Mouse (Mus musculus) thymus, adult 2 months (tissue): ENCODE data around the gene Usp17le. TPM values are rescaled to one million over a fixed set of nuclear protein-coding genes. Genes with fewer than 3 reads are reported as not detected.
"Not testable (repeated sequence)": the region's sequence is repeated elsewhere in the genome, so short reads cannot be mapped to it uniquely, and the experiment has no call there.

Source experiments
- DNase-seq: peaks from one replicate; pipeline ENCODE4 v3.0.0; 2021
- H3K27ac ChIP-seq: fragments of 200-500 bp; 2 replicates; pipeline ENCODE4 v1.5.1; 2012; ENCODE audit warnings: low read length, control low read depth; ENCODE audit not compliant: control insufficient read depth, insufficient read depth
- H3K27me3 ChIP-seq: fragments of 200-500 bp; 2 replicates; pipeline ENCODE4 v1.6.1; 2012; ENCODE audit warnings: mild to moderate bottlenecking, low read length, moderate library complexity, mixed read lengths; ENCODE audit not compliant: control insufficient read depth, insufficient read depth
- H3K36me3 ChIP-seq: fragments of 200-500 bp; 2 replicates; pipeline ENCODE4 v1.6.1; 2012; ENCODE audit warnings: mild to moderate bottlenecking, low read length, moderate library complexity; ENCODE audit not compliant: control insufficient read depth, insufficient read depth
- H3K4me1 ChIP-seq: fragments of 200-500 bp; replicated peaks from 2 replicates; pipeline ENCODE4 v1.6.1; 2012; ENCODE audit warnings: low read length; ENCODE audit not compliant: control insufficient read depth, insufficient read depth
- H3K4me3 ChIP-seq: fragments of 200-500 bp; 2 replicates; pipeline ENCODE4 v1.5.1; 2012; ENCODE audit warnings: mild to moderate bottlenecking, low read length, control low read depth, moderate library complexity; ENCODE audit not compliant: control insufficient read depth, insufficient read depth
- CTCF ChIP-seq: fragments of 200-500 bp; IDR thresholded peaks from 2 replicates; pipeline ENCODE4 v1.5.1; 2012; ENCODE audit warnings: mild to moderate bottlenecking, control low read depth, low read length, moderate library complexity, borderline replicate concordance; ENCODE audit not compliant: control insufficient read depth, poor library complexity, insufficient read depth; ENCODE audit errors: extremely low read depth
- POLR2A ChIP-seq: fragments of 200-500 bp; IDR thresholded peaks from 2 replicates; pipeline ENCODE4 v1.6.1; 2012; ENCODE audit warnings: mild to moderate bottlenecking, low read length, control low read depth, moderate library complexity; ENCODE audit not compliant: control insufficient read depth, poor library complexity, insufficient read depth; ENCODE audit errors: extremely low read depth
- WGBS: fragments of 180-500 bp; shearing (Covaris S2); methylation state at CpG from one replicate; pipeline ENCODE4 v1.1.7; 2018; 5-methylcytosine and 5-hydroxymethylcytosine counted together
- polyA plus RNA-seq: library from polyadenylated mRNA; depleted of rRNA; stranded (reverse); fragments of >200 nt; gene quantifications from 2 replicates; pipeline ENCODE4 v1.2.3, GENCODE M21; 2012; rRNA removed

Gene Usp17le
- polyA plus RNA-seq = 0.08 and 0.12 TPM in 2 replicates

DNA sequence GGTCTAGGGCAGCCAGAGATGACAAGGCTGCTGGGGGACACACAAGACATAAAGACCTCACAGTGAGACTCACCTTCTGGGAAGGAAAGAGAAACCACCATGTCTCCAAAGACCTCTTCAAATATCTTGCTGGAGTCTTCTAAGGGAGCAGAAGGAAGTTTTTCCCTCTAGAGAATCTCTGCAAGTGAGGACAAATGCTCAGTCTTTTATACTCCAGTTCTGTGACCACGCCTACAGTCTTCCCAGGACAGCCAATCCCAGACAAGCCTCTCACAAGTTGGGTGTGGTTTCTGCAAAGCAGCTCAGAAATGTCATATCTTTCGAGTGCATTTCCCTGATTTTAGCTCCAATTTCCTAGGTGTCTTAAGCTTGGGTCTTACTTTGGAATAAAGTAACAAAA lies at the start of gene Usp17le:
Usp17le (minus strand) TSS at position 101 of the 400 bp plus-strand sequence.
- WGBS = 58% methylated on average over 2 of the region's 2 CpGs
- H3K27me3 ChIP-seq, DNase-seq, H3K36me3 ChIP-seq, H3K27ac ChIP-seq, H3K4me1 ChIP-seq, H3K4me3 ChIP-seq: not testable (repeated sequence)

DNA sequence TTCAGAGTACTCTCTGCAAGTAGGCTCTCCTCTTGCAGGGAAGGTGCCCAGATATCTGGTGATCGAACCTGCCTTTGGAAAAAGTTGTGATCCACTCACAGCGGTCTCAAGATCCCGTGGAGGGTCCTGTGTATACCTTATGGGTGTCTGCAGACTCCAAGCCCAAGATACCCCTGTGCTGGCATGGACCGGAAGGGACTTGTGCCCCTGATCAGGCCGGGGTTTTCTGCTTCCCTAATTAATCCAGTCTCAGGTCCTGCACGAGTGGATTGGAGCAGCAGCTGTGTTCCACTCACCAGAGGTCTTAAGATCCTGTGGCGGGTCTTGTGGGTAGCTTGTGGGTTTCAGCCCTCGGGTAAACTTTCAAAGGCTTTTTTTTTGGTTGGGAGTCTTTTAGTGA lies 33.1 kb upstream of the Usp17le start:
- not testable (repeated sequence) for H3K4me1 ChIP-seq, H3K27me3 ChIP-seq, H3K27ac ChIP-seq, H3K4me3 ChIP-seq, DNase-seq, H3K36me3 ChIP-seq
- WGBS = 76% methylated on average over 8 of the region's 8 CpGs

GRCm38 (mm10) chr7:104790796-104791195 lies 13.5 kb upstream of the Usp17le start:
- Histone ChIP-seq H3K36me3 (no peaks in the 10 kb centered on the region), H3K4me3 (no peak overlapping the region), H3K27me3 (no peaks in the 10 kb centered on the region), H3K4me1 (no peaks in the 10 kb centered on the region), H3K27ac (no peak overlapping the region)
- no peak for TF ChIP-seq CTCF
- no peak for TF ChIP-seq POLR2A
- 69% methylated on average over 1 of the region's 1 CpGs for WGBS
- no peak for DNase-seq

Other genes with a start within 250 kb of the Usp17le start
- gene Olfr651, start 227.3 kb downstream of the Usp17le start, polyA plus RNA-seq = not detected in 2 replicates
- not detected in 2 replicates for gene Olfr652, start 216.6 kb downstream of the Usp17le start, polyA plus RNA-seq
- gene Olfr653, start 200.2 kb downstream of the Usp17le start, polyA plus RNA-seq = not detected in 2 replicates
- not detected in 2 replicates for gene Olfr654, start 190.4 kb downstream of the Usp17le start, polyA plus RNA-seq
- gene Olfr655, start 175.7 kb downstream of the Usp17le start, polyA plus RNA-seq = not detected in 2 replicates
- gene Olfr656, start 163.5 kb downstream of the Usp17le start, polyA plus RNA-seq = not detected in 2 replicates
- not detected in 2 replicates for gene Olfr657, start 152.7 kb downstream of the Usp17le start, polyA plus RNA-seq
- not detected in 2 replicates for gene Olfr658, start 130.2 kb downstream of the Usp17le start, polyA plus RNA-seq
- gene Olfr659, start 110.7 kb downstream of the Usp17le start, polyA plus RNA-seq = not detected in 2 replicates
- not detected in 2 replicates for gene Olfr661, start 91.0 kb downstream of the Usp17le start, polyA plus RNA-seq
- not detected in 2 replicates for gene Usp17lb, start 65.1 kb upstream of the Usp17le start, polyA plus RNA-seq
- not detected in 2 replicates for gene Usp17la, start 79.5 kb upstream of the Usp17le start, polyA plus RNA-seq
- gene Olfr665, start 100.6 kb upstream of the Usp17le start, polyA plus RNA-seq = not detected in 2 replicates
- gene Olfr666, start 118.5 kb upstream of the Usp17le start, polyA plus RNA-seq = not detected in 2 replicates
- gene Olfr667, start 144.0 kb upstream of the Usp17le start, polyA plus RNA-seq = not detected in 2 replicates
- not detected in 2 replicates for gene Olfr668, start 150.6 kb upstream of the Usp17le start, polyA plus RNA-seq
- gene Olfr669, start 156.8 kb upstream of the Usp17le start, polyA plus RNA-seq = not detected in 2 replicates
- gene Olfr670, start 185.2 kb upstream of the Usp17le start, polyA plus RNA-seq = not detected in 2 replicates
- gene Olfr671, start 201.7 kb upstream of the Usp17le start, polyA plus RNA-seq = not detected in 2 replicates
- gene Olfr672, start 224.6 kb upstream of the Usp17le start, polyA plus RNA-seq = not detected in 2 replicates